Mouse (Mus musculus): ENCODE data around the gene Mpc1.
"Not testable (repeated sequence)": the region's sequence is repeated elsewhere in the genome, so short reads cannot be mapped to it uniquely, and the experiment has no call there.

Gene Mpc1

DNA sequence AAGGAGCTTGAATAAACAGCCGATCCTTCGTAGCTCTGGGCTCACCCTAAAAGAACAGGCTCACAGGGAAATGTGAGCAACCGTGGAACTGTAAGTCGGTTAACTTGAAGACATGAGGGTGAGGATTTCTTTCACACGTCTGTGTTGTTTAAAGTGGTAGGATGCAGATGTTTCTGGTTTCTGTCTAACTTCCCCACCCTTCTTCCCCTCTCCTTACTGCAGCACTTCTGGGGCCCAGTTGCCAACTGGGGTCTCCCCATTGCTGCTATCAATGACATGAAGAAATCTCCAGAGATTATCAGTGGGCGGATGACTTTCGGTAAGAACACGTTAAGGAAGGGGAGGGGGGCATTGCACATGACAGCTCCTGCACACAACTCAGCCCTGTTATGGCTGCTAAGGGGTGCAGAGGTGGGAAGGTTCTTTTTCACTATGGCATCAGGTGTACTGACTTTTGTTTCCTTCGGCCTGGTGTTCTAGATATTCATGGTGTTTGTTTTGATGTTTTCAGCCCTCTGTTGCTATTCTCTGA lies 13.7 kb downstream of the Mpc1 start:
- no peak for DNase-seq (ENCODE audit: low read depth, low spot score)
- no peaks in the 10 kb centered on the region for H3K27me3 ChIP-seq (ENCODE audit: control insufficient read depth, insufficient read depth, low read length, poor library complexity, severe bottlenecking)
- peaks cover 7% of the 10 kb centered on the region for H3K36me3 ChIP-seq (ENCODE audit: control insufficient read depth, insufficient read depth, low read length, poor library complexity, severe bottlenecking)

DNA sequence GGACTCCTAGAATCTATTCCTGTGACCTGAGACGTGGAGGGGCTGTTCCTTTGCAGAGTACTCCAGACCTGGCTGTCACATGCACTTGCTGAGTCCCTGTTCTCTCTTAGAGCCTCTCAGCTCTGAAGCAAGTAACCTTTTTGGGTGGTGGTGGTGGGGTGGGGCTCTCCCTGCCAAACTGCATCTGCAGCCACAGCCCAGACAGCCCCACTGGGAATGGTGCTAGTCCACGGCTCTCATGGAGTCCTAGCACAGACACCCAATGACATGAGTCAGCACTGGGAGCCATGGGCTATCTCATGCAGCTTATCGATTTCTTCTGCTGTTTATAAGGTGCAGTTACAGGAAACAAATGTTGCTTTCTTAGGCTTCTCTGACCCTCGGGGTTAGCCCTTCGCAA lies 15.0 kb downstream of the Mpc1 start:
- H3K27me3 ChIP-seq (ENCODE audit: control insufficient read depth, insufficient read depth, low read length, poor library complexity, severe bottlenecking): no peaks in the 10 kb centered on the region
- H3K36me3 ChIP-seq (ENCODE audit: control insufficient read depth, insufficient read depth, low read length, poor library complexity, severe bottlenecking): peaks cover 7% of the 10 kb centered on the region
- DNase-seq (ENCODE audit: low read depth, low spot score): no peak

DNA sequence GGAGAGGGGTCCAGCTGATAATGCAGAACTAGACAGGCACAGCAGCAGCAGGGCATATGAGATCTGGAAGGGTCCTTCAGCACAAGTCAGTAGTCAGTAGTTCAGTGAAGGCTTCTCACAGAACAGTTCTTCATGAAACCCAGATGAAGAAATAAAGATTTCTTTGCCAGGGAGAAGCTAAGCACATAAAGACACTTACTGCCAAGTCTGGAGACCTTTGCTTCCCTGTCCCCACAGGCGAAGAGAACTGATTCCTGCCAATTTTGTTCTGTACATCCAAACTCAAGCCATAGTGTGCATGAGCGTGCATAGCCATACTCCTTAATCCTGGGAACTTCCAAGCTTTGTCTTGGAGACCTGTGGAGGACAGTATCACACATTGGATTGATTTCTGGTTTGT lies 15.6 kb downstream of the Mpc1 start:
- no peak for DNase-seq (ENCODE audit: low read depth, low spot score)
- Histone ChIP-seq H3K36me3 (ENCODE audit: control insufficient read depth, insufficient read depth, low read length, poor library complexity, severe bottlenecking) (peaks cover 7% of the 10 kb centered on the region), H3K27me3 (ENCODE audit: control insufficient read depth, insufficient read depth, low read length, poor library complexity, severe bottlenecking) (no peaks in the 10 kb centered on the region)

DNA sequence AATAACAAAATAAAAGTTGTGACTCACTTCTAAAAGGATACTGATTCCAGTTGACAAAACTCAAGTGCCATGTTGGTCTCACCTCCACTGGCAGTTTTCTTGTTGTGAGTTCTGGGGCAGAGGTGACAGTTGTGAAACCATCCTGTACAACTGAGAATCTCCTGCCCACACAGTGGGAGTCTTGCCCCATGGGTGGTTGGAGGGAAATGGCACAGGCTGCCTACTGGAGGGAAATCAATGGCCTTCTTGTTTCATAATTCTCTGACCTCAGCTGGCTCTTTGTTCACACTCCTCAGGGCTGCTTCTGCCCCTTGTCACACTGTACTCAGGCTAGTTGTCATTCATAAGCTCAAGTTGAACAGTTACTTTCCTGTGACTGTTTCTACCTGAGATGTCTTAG lies 16.8 kb downstream of the Mpc1 start:
- DNase-seq (ENCODE audit: low read depth, low spot score): no peak
- no peaks in the 10 kb centered on the region for H3K27me3 ChIP-seq (ENCODE audit: control insufficient read depth, insufficient read depth, low read length, poor library complexity, severe bottlenecking)

DNA sequence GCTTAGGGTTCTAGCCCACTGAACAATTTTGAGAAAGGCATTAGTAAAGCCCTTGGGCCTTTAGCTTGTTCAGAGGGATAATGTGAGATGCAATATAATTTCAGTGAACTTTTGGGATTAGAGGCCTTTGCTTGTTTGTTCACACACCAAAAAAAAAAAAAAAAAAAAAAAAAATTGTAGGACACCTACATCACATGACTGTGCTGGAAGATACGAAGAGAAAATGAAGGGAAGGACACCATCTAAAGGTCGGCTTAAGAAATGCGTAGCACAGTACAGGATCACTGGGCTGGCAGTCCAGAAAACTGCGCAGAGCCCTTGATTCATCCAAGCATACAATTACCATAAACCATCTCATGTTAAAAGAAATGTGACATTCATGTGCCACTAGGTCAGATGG lies 18.8 kb downstream of the Mpc1 start:
- H3K36me3 ChIP-seq (ENCODE audit: control insufficient read depth, insufficient read depth, low read length, poor library complexity, severe bottlenecking): peaks cover 7% of the 10 kb centered on the region
- H3K27me3 ChIP-seq (ENCODE audit: control insufficient read depth, insufficient read depth, low read length, poor library complexity, severe bottlenecking): no peaks in the 10 kb centered on the region
- DNase-seq (ENCODE audit: low read depth, low spot score): peak; percentile 24

More for the DNA sequence above, 16.8 kb downstream of the Mpc1 start:
- H3K36me3 ChIP-seq (ENCODE audit: control insufficient read depth, insufficient read depth, low read length, poor library complexity, severe bottlenecking): peaks cover 7% of the 10 kb centered on the region

DNA sequence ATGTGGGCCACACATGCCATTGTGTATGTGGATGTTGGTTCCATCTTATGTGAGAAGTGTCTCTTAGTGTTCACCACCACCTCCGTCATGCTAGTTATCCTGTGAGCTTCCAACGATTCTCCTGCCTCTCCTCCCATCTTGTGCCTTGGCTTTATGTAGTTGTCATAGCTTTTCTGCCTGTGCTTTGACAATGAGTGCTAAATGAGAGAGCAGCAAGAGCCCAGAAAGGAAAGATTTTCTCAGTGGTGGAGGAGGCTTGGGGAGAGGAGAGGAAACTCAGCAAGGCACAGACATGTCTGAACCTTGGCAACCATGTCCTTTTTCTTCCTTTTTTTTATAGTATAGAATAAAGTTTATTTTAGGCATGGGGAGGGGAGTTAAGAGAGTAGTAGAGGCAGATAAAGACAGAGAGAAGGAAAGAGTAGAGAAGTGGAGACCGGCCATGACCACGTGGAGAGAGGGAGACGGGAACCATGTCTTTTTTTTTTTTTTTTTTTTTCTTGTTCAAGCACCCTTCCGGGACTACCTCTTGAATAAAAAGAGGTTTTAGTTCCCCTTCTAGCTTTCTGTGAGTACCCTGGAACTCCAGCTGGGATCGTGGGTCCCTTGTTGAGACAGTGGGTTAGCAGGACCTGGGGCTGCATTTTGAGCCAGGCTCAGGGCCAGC lies 20.2 kb downstream of the Mpc1 start:
- peaks cover 5% of the 10 kb centered on the region for H3K36me3 ChIP-seq (ENCODE audit: control insufficient read depth, insufficient read depth, low read length, poor library complexity, severe bottlenecking)
- no peaks in the 10 kb centered on the region for H3K27me3 ChIP-seq (ENCODE audit: control insufficient read depth, insufficient read depth, low read length, poor library complexity, severe bottlenecking)
- no peak for DNase-seq (ENCODE audit: low read depth, low spot score)

DNA sequence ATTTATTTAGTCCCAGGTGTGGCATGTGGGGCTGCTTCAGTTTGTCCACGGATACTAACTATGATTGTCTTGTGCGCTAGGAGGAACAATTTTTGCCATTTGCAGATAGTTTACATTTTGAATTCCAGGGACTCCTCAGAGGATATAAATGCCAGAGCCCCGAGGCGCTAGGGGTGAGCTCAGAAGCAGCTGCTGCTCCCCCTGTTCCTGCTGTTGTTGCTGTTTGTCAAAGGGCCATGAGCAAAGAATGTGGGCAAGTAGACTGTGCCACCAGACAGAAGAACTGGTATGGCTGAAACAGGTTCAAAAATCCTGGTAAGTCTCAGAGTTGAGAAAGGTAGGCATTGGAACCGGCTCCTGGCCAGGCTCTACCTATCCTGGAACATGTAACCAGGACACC lies 21.0 kb downstream of the Mpc1 start:
- H3K36me3 ChIP-seq (ENCODE audit: control insufficient read depth, insufficient read depth, low read length, poor library complexity, severe bottlenecking): peaks cover 4% of the 10 kb centered on the region; the same call in 1 of the 2 replicates
- DNase-seq (ENCODE audit: low read depth, low spot score): no peak
- H3K27me3 ChIP-seq (ENCODE audit: control insufficient read depth, insufficient read depth, low read length, poor library complexity, severe bottlenecking): no peaks in the 10 kb centered on the region

DNA sequence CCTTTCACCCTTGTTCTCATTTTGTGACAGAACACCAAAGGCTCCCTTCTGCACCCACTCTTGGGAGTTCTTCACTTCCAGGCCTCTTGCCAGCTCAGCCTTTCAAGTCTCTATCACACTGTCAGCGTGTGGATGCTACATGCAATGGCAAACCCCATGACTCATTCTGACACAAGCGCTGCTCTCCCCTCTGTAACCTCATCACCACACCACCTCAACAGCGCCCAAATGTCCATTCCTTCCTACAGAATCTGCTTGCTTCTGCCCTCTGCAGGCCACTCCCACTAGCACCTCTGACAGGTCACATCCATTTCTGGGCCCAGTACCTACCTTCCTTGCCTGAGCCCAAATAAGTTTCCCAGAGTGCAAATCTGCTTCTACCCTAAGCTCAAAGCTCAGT lies 23.1 kb downstream of the Mpc1 start:
- DNase-seq (ENCODE audit: low read depth, low spot score): peak; percentile 22
- Histone ChIP-seq H3K27me3 (ENCODE audit: control insufficient read depth, insufficient read depth, low read length, poor library complexity, severe bottlenecking) (no peaks in the 10 kb centered on the region), H3K36me3 (ENCODE audit: control insufficient read depth, insufficient read depth, low read length, poor library complexity, severe bottlenecking) (no peaks in the 10 kb centered on the region)

DNA sequence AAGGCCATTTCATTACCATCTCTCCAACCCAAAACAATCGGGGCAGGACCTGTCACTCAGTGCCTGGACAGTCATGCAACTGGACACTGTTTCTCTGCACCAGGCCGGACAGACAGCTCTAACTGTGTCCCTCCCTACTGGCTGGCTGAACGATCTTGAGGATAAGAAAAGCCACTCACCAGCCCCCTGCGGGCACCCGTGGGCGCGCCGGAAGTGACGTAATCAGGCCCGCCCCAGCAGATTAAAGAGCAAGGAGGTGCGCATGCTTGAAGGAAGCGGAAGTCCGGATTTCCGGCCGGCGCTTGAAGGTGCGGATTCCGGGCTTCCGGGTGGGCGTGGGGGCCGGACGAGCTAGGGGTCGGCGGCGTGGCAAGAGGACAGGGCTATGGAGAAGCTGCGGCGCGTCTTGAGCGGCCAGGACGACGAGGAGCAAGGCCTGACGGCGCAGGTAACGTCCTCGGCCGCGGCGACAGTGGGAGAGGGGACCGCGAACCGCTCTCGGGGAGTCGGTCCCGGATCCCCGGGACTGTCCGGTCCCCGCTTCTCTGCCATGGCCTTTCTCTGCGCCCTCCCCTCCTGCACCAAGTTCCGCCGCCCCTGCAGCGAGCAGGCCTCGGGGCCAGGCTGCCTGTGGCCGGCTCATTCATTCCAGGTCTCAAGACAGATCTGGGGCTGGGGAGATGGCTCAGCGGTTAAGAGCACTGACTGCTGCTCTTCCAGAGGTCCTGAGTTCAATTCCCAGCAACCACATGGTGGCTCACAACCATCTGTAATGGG lies 28.3 kb downstream of the Mpc1 start, which contains the start of gene Sft2d1:
Sft2d1 (plus strand) TSS at position 265 of the 777 bp plus-strand sequence.
- no peaks in the 10 kb centered on the region for H3K27me3 ChIP-seq (ENCODE audit: control insufficient read depth, insufficient read depth, low read length, poor library complexity, severe bottlenecking)
- DNase-seq (ENCODE audit: low read depth, low spot score): peak; percentile 96
- H3K36me3 ChIP-seq (ENCODE audit: control insufficient read depth, insufficient read depth, low read length, poor library complexity, severe bottlenecking): no peaks in the 10 kb centered on the region

DNA sequence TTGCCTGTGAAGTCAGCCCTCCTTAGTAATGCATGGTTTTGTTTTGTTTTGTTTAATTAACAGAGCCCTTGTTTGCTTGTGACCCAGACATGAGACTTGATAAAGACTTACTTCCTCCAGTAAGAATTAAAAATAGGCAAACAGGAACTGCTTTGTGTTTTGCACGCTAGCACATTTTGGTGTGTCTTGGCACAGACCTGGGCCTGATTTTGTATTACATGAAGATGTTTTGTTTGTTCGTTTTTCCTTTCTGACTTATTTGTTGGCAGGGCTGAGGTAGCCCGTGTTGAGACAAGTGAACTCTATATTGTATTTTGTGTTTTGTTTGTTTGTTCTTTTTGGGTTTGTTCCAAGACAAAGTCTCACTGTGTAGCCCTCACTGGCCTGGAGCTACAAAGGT lies 29.0 kb downstream of the Mpc1 start:
- DNase-seq (ENCODE audit: low read depth, low spot score): peak; percentile 60
- H3K36me3 ChIP-seq (ENCODE audit: control insufficient read depth, insufficient read depth, low read length, poor library complexity, severe bottlenecking): no peaks in the 10 kb centered on the region
- no peaks in the 10 kb centered on the region for H3K27me3 ChIP-seq (ENCODE audit: control insufficient read depth, insufficient read depth, low read length, poor library complexity, severe bottlenecking)

DNA sequence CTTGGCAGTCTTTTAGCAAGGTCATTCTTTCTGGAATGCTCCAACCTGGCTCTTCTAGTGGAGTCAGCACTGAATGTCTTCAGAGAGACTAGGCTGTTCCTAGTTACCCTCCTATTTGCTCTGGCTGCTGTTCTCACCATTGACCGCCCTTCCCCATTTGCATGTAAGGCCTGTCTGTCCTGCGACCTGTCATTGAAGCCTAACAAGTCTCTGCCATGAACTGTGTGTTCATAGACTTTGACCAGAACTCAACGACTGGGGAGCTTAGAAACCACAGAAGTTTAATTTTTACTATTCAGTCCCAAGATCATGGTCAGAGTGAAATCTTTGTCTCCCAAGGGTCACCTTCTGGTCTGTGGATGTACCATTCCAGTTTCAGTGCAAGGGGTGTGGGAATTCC lies 31.3 kb downstream of the Mpc1 start:
- H3K27me3 ChIP-seq (ENCODE audit: control insufficient read depth, insufficient read depth, low read length, poor library complexity, severe bottlenecking): no peaks in the 10 kb centered on the region
- H3K36me3 ChIP-seq (ENCODE audit: control insufficient read depth, insufficient read depth, low read length, poor library complexity, severe bottlenecking): no peaks in the 10 kb centered on the region
- no peak for DNase-seq (ENCODE audit: low read depth, low spot score)

DNA sequence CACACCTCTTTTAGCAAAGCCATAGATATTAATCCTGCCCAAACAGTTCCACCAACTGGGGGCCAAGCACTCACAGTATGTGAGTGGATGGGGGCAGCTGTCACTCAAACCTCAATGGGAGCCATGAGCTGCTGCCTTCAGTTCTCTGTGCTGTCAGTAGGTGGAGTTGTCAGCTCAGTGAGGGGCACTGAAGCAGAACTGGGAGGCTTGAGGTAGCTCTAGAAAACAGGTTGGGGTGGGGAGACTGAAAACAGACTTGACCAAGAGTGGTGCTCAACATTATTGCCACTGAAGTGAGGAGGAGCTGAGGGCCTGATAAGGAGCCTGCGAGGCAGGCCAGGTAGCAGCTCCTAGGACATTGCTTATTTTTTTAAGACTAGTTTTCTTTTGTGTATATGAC lies 33.5 kb downstream of the Mpc1 start:
- DNase-seq (ENCODE audit: low read depth, low spot score): peak; percentile 59
- Histone ChIP-seq H3K27me3 (ENCODE audit: control insufficient read depth, insufficient read depth, low read length, poor library complexity, severe bottlenecking) (no peaks in the 10 kb centered on the region), H3K36me3 (ENCODE audit: control insufficient read depth, insufficient read depth, low read length, poor library complexity, severe bottlenecking) (no peaks in the 10 kb centered on the region)

DNA sequence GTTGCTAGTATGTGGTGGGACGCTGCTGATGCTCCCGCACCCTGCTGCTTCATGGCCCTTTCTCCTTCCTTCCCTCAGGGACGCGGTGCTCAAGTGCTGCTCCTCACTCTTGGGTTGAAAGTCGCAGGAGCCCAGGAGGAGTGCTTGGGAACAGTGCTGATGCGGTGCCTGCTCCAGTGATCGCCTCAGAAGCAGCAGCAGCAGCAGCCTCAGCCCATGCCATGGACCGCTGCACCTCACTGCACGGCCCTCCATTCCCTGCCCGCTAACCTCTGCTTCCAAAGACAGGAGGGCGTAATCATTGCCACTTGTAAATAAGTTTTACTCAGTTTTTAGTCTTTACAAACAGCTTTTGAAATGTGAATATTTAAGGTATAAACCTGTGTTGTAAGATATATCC lies 44.2 kb downstream of the Mpc1 start:
- H3K36me3 ChIP-seq (ENCODE audit: control insufficient read depth, insufficient read depth, low read length, poor library complexity, severe bottlenecking); H3K27me3 ChIP-seq (ENCODE audit: control insufficient read depth, insufficient read depth, low read length, poor library complexity, severe bottlenecking); DNase-seq (ENCODE audit: low read depth, low spot score): not testable (repeated sequence)

DNA sequence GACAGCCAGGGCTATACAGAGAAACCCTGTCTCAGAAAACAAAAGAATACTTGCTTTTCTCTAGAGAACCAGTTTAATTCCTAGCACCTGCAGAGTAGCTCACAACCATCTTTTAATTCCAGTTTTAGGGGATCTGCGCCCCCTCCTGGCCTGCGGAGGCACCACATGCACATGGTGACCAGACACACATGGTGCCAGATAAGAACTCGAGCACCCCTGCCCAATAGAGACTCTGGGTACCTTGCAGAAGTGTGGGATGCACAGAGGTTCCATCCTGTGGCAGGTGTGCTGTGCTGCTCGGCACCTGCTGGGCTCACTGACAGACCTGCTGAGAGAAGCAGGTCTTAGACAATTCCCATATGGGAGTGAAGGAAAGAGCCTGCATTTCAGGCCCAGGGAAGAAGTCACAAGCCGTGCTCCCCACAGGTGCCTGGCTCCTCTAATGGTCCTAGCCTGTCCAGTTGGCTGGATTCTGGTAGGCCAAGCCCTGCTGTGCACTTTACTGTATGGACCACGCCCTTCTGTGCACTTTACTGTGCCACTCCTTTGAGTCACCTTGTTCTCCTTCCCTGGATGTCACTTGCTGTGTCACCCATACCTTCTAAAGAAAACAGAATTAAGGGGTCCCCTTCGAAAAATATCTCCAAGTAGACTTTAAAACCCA lies 45.9 kb downstream of the Mpc1 start:
- H3K27me3 ChIP-seq (ENCODE audit: control insufficient read depth, insufficient read depth, low read length, poor library complexity, severe bottlenecking): no peaks in the 10 kb centered on the region
- H3K36me3 ChIP-seq (ENCODE audit: control insufficient read depth, insufficient read depth, low read length, poor library complexity, severe bottlenecking): peaks cover 6% of the 10 kb centered on the region
- DNase-seq (ENCODE audit: low read depth, low spot score): peak; percentile 27

DNA sequence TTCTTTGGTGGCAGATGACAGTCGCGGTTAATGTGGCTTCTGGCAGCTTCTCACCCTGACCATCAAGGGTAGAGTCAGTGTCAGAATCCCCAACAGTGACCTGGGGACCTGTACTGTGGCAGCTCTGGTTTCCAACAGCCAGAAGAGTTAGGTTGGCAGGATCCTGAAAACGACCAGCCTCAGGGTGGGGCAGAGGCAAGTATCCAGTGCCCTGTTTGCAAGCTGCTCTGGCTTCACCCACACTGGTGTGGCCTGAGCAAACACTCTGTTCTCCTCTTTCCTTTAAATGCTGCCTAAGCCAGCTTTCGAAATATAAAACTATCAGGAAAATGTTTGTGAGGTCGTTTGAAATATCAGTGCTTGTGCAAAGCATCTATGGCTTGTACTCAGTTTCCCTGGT lies 47.9 kb downstream of the Mpc1 start:
- no peaks in the 10 kb centered on the region for H3K27me3 ChIP-seq (ENCODE audit: control insufficient read depth, insufficient read depth, low read length, poor library complexity, severe bottlenecking)
- H3K36me3 ChIP-seq (ENCODE audit: control insufficient read depth, insufficient read depth, low read length, poor library complexity, severe bottlenecking): peaks cover 6% of the 10 kb centered on the region
- DNase-seq (ENCODE audit: low read depth, low spot score): no peak
